Mouse (Mus musculus): ENCODE data around the gene Trdn. TPM values are rescaled to one million over a fixed set of nuclear protein-coding genes. Genes with fewer than 3 reads are reported as not detected.

Trdn gene
- polyA plus RNA-seq, 1 experiment from 2014 or later = not detected

- ATAC-seq = peak; percentile 73; the same call in 1 of the 2 replicates
- H3K4me1 ChIP-seq (replicated peaks) = peaks cover 5% of the 10 kb centered on the region; the same call in 1 of the 2 replicates
Observed at GRCm38 (mm10) chr10:33179731-33180631, 99.6 kb downstream of the Trdn start.

DNA sequence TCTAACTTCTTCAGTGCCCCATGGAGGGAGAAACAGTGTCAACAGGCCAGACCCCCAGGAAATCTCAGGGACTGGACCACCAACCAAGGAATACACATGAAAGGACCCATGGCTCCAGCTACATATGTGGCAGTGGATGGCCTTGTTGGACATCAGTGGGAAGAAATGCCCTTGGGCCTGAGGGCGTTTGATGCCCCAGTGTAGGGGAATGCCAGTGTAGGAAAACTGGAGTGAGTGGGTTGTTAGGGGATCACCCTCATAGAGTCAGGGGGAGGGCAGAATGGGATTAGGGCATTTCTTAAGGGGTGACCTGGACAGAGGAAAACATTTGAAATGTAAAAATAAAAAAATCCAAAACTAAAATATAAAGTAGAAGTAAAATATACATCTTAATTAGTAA lies 108.7 kb downstream of the Trdn start:
- ATAC-seq = no peak

More at GRCm38 (mm10) chr10:33179731-33180631, 99.6 kb downstream of the Trdn start:
- Histone ChIP-seq H3K4me3 (replicated peaks) (no peak overlapping the region), H3K4me2 (replicated peaks) (no peak overlapping the region), H3K9ac (replicated peaks) (no peak overlapping the region), H3K27me3 (no peaks in the 10 kb centered on the region), H3K36me3 (no peaks in the 10 kb centered on the region), H3K27ac (no peak overlapping the region), H3K9me3 (no peaks in the 10 kb centered on the region)
- WGBS = 33% methylated on average over 2 of the region's 2 CpGs

DNA sequence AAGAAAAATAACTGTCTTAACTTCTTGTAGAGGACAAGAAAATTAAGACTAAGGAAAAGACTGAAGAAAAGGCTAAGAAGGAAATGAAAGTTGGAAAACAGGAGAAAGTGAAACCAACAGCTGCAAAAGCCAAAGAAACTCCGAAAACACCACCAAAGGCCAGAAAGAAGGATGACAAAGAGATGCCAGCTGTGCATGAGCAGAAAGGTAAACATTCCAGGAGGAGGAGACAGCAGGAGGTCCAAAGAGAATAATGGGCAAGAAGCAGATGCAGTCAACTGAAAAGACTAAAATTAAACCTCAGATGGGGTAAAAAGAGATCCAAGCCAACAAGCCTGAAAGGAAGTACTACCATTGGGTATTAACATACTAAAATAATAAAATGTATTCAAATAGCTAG lies 115.6 kb downstream of the Trdn start:
- no peak overlapping the region for H3K4me2 ChIP-seq (replicated peaks)
- H3K36me3 ChIP-seq = no peaks in the 10 kb centered on the region
- H3K27me3 ChIP-seq = no peaks in the 10 kb centered on the region
- 5% methylated on average over 1 of the region's 1 CpGs for WGBS
- H3K4me3 ChIP-seq (replicated peaks) = no peak overlapping the region
- no peaks in the 10 kb centered on the region for H3K4me1 ChIP-seq (replicated peaks)
- H3K9me3 ChIP-seq = no peaks in the 10 kb centered on the region
- ATAC-seq = no peak
- H3K9ac ChIP-seq (replicated peaks) = no peak overlapping the region
- no peak overlapping the region for H3K27ac ChIP-seq

More for the DNA sequence above, 108.7 kb downstream of the Trdn start:
- H3K9me3 ChIP-seq = peaks cover 3% of the 10 kb centered on the region; the same call in 1 of the 2 replicates
- H3K4me3 ChIP-seq (replicated peaks) = no peak overlapping the region
- WGBS = 93% methylated on average over 1 of the region's 1 CpGs
- H3K9ac ChIP-seq (replicated peaks) = no peak overlapping the region
- H3K4me1 ChIP-seq (replicated peaks) = no peaks in the 10 kb centered on the region
- no peaks in the 10 kb centered on the region for H3K36me3 ChIP-seq
- no peak overlapping the region for H3K27ac ChIP-seq
- no peak overlapping the region for H3K4me2 ChIP-seq (replicated peaks)
- H3K27me3 ChIP-seq = no peaks in the 10 kb centered on the region

DNA sequence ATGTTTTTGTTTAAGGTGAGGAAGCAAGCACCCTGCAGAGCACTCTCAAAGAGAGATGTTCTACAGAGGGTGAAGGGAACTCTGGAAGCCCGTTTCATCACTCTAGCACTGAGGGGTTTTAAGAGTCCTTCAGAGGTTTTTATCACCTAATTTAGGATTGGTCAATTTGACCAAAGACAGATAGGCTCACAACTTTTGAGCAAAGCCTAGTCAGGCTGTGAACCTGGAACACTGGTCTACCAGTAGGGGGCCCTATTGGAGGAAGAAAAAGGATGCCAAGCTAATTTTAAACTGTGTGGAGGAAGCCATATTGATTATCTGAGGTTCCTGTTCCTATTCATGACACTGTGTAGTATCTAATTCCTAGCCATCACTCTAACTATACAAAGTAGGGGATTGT lies 117.9 kb downstream of the Trdn start:
- no peaks in the 10 kb centered on the region for H3K27me3 ChIP-seq
- H3K4me1 ChIP-seq (replicated peaks) = no peaks in the 10 kb centered on the region
- H3K4me2 ChIP-seq (replicated peaks) = no peak overlapping the region
- H3K27ac ChIP-seq = no peak overlapping the region
- ATAC-seq = no peak
- H3K4me3 ChIP-seq (replicated peaks) = no peak overlapping the region
- 66% methylated on average over 1 of the region's 1 CpGs for WGBS
- no peaks in the 10 kb centered on the region for H3K9me3 ChIP-seq
- no peak overlapping the region for H3K9ac ChIP-seq (replicated peaks)
- H3K36me3 ChIP-seq = no peaks in the 10 kb centered on the region

DNA sequence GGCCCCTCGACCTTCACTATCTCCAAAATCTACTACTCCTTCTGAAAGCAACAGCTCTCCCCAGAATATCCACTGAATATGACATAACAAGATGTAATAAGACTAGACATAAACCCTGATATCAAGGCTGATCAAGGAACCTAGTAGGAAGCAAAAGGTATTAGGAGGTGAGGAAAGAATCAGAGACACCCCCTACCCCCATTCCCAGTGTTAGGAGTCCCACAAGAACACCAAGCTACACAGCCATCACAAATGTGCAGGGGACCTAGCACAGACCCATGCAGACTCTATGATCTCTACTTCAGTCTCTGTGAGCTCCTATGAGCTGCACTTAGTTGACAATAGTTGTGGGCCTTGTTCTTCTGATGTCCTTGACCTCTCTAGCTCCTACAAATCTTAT lies 130.1 kb downstream of the Trdn start:
- no peaks in the 10 kb centered on the region for H3K27me3 ChIP-seq
- H3K4me3 ChIP-seq (replicated peaks) = no peak overlapping the region
- H3K9ac ChIP-seq (replicated peaks) = no peak overlapping the region
- no peaks in the 10 kb centered on the region for H3K9me3 ChIP-seq
- no peaks in the 10 kb centered on the region for H3K36me3 ChIP-seq
- no peaks in the 10 kb centered on the region for H3K4me1 ChIP-seq (replicated peaks)
- no peak for ATAC-seq
- H3K4me2 ChIP-seq (replicated peaks) = no peak overlapping the region
- WGBS = 68% methylated on average over 1 of the region's 1 CpGs
- H3K27ac ChIP-seq = no peak overlapping the region

GRCm38 (mm10) chr10:33253911-33254310 lies 173.6 kb downstream of the Trdn start:
- no peak for ATAC-seq
- H3K36me3 ChIP-seq = no peaks in the 10 kb centered on the region
- H3K27ac ChIP-seq = no peak overlapping the region
- H3K4me1 ChIP-seq (replicated peaks) = no peaks in the 10 kb centered on the region
- H3K9ac ChIP-seq (replicated peaks) = no peak overlapping the region
- no peak overlapping the region for H3K4me3 ChIP-seq (replicated peaks)
- no peak overlapping the region for H3K4me2 ChIP-seq (replicated peaks)
- 59% methylated on average over 1 of the region's 1 CpGs for WGBS
- H3K27me3 ChIP-seq = no peaks in the 10 kb centered on the region
- no peaks in the 10 kb centered on the region for H3K9me3 ChIP-seq

DNA sequence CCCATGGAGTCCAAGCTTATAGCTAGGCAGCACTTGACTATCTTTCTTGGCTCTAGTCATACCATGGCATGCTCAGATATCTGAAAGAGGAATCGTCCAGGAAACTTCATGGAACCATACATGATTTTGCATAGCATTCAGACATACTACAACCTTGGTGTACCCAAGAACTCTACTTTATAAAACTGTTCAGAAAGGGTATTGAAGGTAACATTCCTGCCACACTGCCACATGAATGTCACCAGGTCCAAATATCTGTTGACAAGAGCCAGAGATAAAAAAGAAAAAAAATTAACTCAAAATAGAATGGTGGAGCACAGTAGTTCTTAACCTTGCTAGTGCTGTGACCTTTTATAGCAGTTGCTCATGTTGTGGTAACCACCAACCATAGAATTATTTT lies 175.8 kb downstream of the Trdn start:
- Histone ChIP-seq H3K9ac (replicated peaks) (no peak overlapping the region), H3K4me1 (replicated peaks) (0 out of 2 replicates have a peak, but pooled peaks cover 3% of the 10 kb centered on the region), H3K9me3 (no peaks in the 10 kb centered on the region), H3K36me3 (no peaks in the 10 kb centered on the region), H3K4me2 (replicated peaks) (no peak overlapping the region), H3K4me3 (replicated peaks) (no peak overlapping the region), H3K27me3 (no peaks in the 10 kb centered on the region), H3K27ac (no peak overlapping the region)
- 74% methylated on average over 1 of the region's 1 CpGs for WGBS
- no peak for ATAC-seq

DNA sequence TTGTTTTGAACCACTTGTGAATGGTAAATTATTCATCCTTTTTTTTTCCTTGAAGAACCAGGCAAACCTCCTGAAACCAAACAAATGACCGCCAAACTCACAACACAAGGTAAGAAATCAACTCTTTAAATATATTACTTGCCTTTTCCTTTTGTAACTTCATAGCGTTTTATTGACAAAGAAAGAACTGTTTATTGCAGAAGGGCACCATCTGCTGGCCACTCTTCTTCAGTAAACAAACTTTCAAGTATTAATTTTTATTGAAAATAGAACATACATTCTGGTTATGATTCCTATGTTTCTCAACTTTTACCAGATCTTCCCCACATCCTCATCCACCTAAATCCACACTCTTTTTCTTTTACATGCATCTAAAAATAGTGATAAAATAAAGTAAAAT lies 224.6 kb downstream of the Trdn start:
- no peak overlapping the region for H3K4me3 ChIP-seq (replicated peaks)
- H3K4me2 ChIP-seq (replicated peaks) = no peak overlapping the region
- no peak overlapping the region for H3K27ac ChIP-seq
- H3K27me3 ChIP-seq = no peaks in the 10 kb centered on the region
- H3K9me3 ChIP-seq = no peaks in the 10 kb centered on the region
- WGBS = 34% methylated on average over 2 of the region's 2 CpGs
- no peak overlapping the region for H3K9ac ChIP-seq (replicated peaks)
- H3K4me1 ChIP-seq (replicated peaks) = no peaks in the 10 kb centered on the region
- no peaks in the 10 kb centered on the region for H3K36me3 ChIP-seq
- no peak for ATAC-seq

- H3K4me1 ChIP-seq (replicated peaks) = no peaks in the 10 kb centered on the region
- no peak overlapping the region for H3K4me3 ChIP-seq (replicated peaks)
- no peak for ATAC-seq
- no peak overlapping the region for H3K4me2 ChIP-seq (replicated peaks)
- H3K9me3 ChIP-seq = no peaks in the 10 kb centered on the region
- no peak overlapping the region for H3K27ac ChIP-seq
- H3K36me3 ChIP-seq = no peaks in the 10 kb centered on the region
- WGBS = 90% methylated on average over 1 of the region's 1 CpGs
- no peaks in the 10 kb centered on the region for H3K27me3 ChIP-seq
- no peak overlapping the region for H3K9ac ChIP-seq (replicated peaks)
Observed at GRCm38 (mm10) chr10:33353026-33353425, 272.7 kb downstream of the Trdn start.

DNA sequence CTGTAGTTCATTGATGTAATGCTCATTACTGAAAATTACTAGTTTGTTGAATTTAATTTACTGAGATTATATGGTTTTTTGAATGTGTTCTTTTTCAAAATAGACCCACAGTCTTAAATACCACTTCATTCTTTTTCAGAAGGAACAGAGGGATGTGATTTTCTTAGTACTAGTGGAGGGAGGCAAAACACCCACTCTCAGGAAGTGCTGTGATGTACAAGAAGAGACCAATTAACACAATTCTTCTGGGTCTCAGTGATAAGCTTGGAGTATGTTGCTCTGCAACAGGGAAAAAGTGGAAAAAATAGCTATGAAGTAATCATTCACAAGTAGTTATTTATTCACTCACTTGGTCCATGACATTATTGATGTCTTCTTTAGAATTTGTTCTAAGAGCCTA lies 286.2 kb downstream of the Trdn start:
- Histone ChIP-seq H3K27me3 (no peaks in the 10 kb centered on the region), H3K27ac (no peak overlapping the region), H3K9ac (replicated peaks) (no peak overlapping the region), H3K4me1 (replicated peaks) (no peaks in the 10 kb centered on the region), H3K4me2 (replicated peaks) (no peak overlapping the region), H3K36me3 (no peaks in the 10 kb centered on the region), H3K4me3 (replicated peaks) (no peak overlapping the region), H3K9me3 (no peaks in the 10 kb centered on the region)
- no peak for ATAC-seq

GRCm38 (mm10) chr10:33370534-33370933 lies 290.2 kb downstream of the Trdn start:
- Histone ChIP-seq H3K4me2 (replicated peaks) (no peak overlapping the region), H3K9me3 (no peaks in the 10 kb centered on the region), H3K4me3 (replicated peaks) (no peak overlapping the region), H3K4me1 (replicated peaks) (no peaks in the 10 kb centered on the region), H3K9ac (replicated peaks) (no peak overlapping the region), H3K27ac (no peak overlapping the region), H3K36me3 (no peaks in the 10 kb centered on the region), H3K27me3 (no peaks in the 10 kb centered on the region)
- WGBS = 69% methylated on average over 2 of the region's 2 CpGs
- ATAC-seq = no peak

DNA sequence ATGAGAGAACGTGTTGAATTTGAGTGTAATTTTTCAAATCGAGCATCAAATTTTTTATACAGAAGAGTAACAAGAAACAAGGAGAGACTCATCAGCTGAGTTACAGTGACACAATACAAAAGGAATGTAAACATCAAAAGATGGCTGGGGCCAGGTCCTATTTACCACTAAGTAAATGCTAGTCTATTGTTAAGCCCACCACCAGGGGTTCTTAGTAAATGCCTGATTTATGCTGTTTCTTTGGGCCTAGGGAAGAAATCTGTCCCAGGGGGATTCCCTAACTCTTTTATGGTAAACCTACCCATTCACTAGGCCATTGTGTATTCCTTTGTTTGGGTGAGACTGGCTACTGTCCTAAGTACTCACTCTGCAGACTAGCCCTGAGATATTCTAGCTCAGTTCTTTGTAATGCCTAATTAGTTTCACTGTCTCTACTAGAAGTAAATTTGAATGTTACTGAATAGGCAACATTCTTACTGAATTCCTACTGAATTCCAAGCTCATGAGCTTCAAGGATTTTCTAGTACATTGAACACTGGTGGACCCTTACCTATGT lies 295.2 kb downstream of the Trdn start:
- Histone ChIP-seq H3K9ac (replicated peaks) (no peak overlapping the region), H3K36me3 (no peaks in the 10 kb centered on the region), H3K9me3 (no peaks in the 10 kb centered on the region), H3K4me1 (replicated peaks) (no peaks in the 10 kb centered on the region), H3K27me3 (no peaks in the 10 kb centered on the region), H3K4me2 (replicated peaks) (no peak overlapping the region), H3K27ac (no peak overlapping the region), H3K4me3 (replicated peaks) (no peak overlapping the region)
- WGBS = 68% methylated on average over 2 of the region's 2 CpGs
- no peak for ATAC-seq
